Mouse (Mus musculus) cortical plate, adult 2 months (tissue): ENCODE measurements around the gene Bcl7b.
A peak's percentile ranks its signal among the peaks of the same experiment; 100 is the strongest.

Experiments used
- CTCF ChIP-seq: fragments of 200-500 bp; IDR thresholded peaks from 2 replicates; pipeline ENCODE4 v1.5.1; 2011; ENCODE audit warnings: mild to moderate bottlenecking, control low read depth, low read length; ENCODE audit not compliant: insufficient read depth; ENCODE audit errors: extremely low read depth
- POLR2A ChIP-seq: fragments of 200-500 bp; IDR thresholded peaks from 2 replicates; pipeline ENCODE4 v1.6.1; 2011; ENCODE audit warnings: mild to moderate bottlenecking, low read length, control low read depth; ENCODE audit not compliant: insufficient read depth; ENCODE audit errors: extremely low read depth

DNA sequence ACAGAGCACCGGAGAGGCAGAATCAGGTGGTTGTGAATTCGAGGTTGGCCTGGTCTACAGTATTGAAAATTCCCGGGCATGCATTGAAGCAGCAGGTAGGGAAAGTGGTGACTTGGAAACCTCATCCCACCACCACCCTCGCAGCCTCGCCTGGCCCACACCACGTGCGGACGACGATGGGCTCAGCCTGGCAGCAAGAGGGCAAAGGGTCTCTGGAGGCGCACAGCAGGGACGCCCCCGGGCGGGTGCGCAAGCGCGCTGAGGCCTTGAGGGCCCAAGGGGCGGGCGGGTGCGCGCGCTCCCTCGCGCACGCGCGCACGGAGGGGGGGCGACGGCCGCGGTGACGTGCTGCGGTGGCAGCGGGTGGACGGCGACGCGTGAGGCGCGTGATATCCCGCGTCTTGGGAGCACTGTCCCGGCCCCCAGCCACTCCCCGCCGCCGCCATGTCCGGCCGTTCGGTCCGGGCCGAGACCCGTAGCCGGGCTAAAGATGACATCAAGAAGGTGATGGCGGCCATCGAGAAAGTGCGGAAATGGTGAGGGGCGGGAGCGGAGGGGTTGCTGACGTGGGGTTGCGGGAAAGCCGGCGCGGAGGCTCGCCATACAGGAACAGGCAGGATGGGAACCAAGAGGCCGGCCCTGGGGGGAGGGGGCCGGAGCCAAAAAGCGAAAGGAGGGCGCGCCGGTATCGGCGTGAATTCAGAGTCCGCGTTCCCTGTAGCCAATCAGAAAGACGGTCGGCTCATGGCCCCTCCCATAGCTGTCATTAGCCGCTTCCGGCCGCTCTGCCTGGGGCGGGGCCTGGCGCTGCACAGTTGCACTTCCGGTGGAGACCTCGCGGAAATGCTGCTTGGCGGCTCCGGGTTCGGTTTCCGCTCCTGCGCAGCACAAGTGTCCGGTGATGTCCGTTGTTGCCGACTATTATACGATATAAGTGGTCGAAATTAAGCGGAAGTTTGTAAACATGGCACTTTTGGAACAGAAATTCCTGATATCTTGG lies at the start of gene Bcl7b:
- peak; percentile 69 for TF ChIP-seq POLR2A
- no peak for TF ChIP-seq CTCF
